Mouse (Mus musculus) heart, embryonic 11.5 days (tissue): ENCODE measurements at regions not wholly inside any gene's neighbourhood (a gene's known extent, or its start where the extent isn't known, plus 50 kb on each side); places are given as distances from the start of the nearest gene placed in this dataset.

Experiments
- ATAC-seq: fragments of 200-750 bp; cut with Nextera tagmentation; replicated peaks from 2 replicates; pipeline ENCODE4 v1.8.0; 2017; ENCODE audit warnings: moderate library complexity; ENCODE audit not compliant: insufficient number of reproducible peaks, low FRiP score, low TSS enrichment
- H3K27ac ChIP-seq: fragments of 300-500 bp; sonication (generic); 2 replicates; pipeline ENCODE4 v1.5.1; 2014; ENCODE audit warnings: mild to moderate bottlenecking, low read depth, low read length
- H3K27me3 ChIP-seq: fragments of 300-500 bp; sonication (generic); 2 replicates; pipeline ENCODE4 v1.6.1; 2014; ENCODE audit warnings: mild to moderate bottlenecking, low read length, mixed read lengths; ENCODE audit not compliant: control insufficient read depth, insufficient read depth
- H3K36me3 ChIP-seq: fragments of 300-500 bp; sonication (generic); 2 replicates; pipeline ENCODE4 v1.6.1; 2014; ENCODE audit warnings: mild to moderate bottlenecking, low read length, moderate library complexity, mixed read lengths; ENCODE audit not compliant: control insufficient read depth, insufficient read depth
- H3K4me1 ChIP-seq: fragments of 300-500 bp; sonication (generic); 2 replicates; pipeline ENCODE4 v1.6.1; 2014; ENCODE audit warnings: low read length; ENCODE audit not compliant: control insufficient read depth, insufficient read depth
- H3K4me2 ChIP-seq: fragments of 300-500 bp; sonication (generic); 2 replicates; pipeline ENCODE4 v1.6.1; 2014; ENCODE audit warnings: mild to moderate bottlenecking, moderate library complexity
- H3K4me3 ChIP-seq: fragments of 300-500 bp; sonication (generic); 2 replicates; pipeline ENCODE4 v1.5.1; 2014; ENCODE audit warnings: low read depth, low read length
- H3K9ac ChIP-seq: fragments of 300-500 bp; sonication (generic); 2 replicates; pipeline ENCODE4 v1.6.1; 2014; ENCODE audit warnings: mild to moderate bottlenecking, low read depth, low read length, moderate library complexity
- H3K9me3 ChIP-seq: fragments of 300-500 bp; sonication (generic); replicated peaks from 2 replicates; pipeline ENCODE4 v1.6.1; 2016; ENCODE audit warnings: low read length; ENCODE audit not compliant: control insufficient read depth
- WGBS: fragments of 180-500 bp; shearing (Covaris S2); extraction: QIAGEN DNeasy Blood & Tissue Kit; methylation state at CpG from one replicate; pipeline ENCODE4 v1.1.7; 2014; ENCODE audit not compliant: insufficient replicate concordance; 5-methylcytosine and 5-hydroxymethylcytosine counted together

DNA sequence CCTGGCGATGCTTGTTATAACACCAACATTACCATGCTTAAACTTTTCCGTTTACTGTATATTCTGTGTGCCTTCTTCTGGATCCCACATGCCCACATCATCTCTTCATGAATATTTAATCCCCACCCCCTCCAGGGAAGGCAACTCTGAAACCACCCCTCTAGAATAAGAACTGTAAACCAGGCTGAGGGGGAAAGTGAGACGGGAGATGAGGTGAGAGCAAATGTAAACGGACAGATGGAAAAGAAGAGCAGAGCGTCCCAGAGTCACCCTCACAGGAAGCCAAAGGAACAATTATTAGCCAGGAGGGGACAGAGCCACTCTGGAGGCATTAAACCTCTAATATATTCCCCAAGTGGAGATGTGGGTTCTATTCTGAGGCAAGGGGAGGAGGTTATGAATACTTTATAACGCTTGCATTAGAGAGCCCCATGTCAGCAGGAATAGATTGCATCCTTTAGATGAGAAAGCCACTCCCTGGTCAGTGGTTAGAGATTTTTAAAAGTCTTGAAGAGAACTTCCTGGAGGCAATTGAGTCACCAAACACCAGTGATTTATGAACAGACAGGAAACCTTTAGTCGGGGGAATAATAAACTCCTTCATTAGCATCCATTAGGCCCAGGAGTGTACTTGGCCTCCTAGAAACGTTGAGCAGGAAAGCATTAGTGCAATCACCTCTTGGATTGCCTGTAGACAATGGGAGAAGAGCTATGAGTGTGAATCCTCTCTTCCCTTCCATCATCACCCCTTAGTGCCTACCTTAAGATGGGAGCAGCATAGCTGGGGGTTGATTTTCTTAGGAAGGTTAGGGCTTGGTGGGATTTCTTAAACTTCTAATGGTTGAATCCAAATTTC is 220.1 kb downstream of the Elavl2 start:
- no peaks in the 10 kb centered on the region for H3K36me3 ChIP-seq
- no peak overlapping the region for H3K4me3 ChIP-seq
- no peak for ATAC-seq
- no peak overlapping the region for H3K9ac ChIP-seq
- no peaks in the 10 kb centered on the region for H3K27me3 ChIP-seq
- no peak overlapping the region for H3K27ac ChIP-seq
- H3K4me2 ChIP-seq: no peak overlapping the region
- 69% methylated on average over 8 of the region's 8 CpGs for WGBS
- no peaks in the 10 kb centered on the region for H3K9me3 ChIP-seq
- no peaks in the 10 kb centered on the region for H3K4me1 ChIP-seq

DNA sequence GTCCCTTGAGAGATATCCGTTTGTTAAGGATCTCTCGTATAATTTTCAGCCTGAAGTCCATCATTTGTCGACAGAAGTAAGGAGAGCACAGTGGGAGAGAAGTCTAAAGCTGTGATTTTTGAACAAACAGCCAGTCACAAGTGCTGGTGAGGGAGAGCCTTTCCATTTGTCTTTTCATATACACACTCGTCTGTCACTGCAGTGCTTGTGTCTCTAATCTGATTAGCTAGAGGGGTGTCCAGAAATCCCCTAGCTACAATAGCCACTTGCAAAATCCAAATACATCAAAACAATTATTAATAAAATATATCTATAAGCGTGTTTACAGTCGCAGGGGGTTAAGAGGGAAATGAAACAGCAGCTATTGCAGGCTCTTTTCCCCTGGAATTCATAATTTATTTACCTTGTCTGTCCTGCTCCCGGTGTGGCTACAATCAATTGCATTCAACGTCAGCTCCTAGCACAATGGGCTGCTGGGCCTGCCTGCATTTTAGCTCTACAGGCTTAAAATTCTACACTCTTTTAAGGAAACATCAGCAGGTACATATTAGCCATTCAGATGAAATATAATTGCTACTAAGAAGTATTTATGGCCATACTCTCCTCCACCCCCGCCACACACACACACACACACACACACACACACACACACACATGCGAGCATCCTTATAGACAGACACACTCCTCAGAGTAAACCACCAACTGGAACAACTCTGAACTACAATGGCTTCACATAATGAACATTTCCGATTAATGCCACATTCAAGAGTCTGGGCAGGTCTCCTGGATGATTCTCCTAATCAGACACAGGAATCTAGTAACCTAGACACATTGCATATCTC is 236.1 kb downstream of the Elavl2 start:
- ATAC-seq: no peak

DNA sequence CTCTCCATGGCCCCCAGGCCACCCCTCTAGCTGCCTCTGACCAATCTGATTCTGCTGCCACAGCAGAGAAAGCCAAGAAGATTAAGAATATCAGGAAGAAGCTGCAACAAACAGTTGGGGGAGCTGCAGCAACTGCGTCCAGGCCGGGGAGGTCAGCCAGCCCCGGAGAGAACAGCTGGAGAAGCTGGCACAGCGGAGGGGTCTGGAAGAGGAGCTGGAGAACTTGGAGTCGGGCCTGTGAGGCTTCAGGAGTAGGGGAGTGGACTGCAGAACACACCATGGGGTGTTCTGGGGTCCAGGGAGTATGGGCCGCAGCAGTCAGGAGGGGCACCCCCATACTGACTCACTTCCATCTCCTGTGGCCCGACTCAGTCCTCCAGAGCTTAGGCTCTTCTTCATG is 243.5 kb downstream of the Elavl2 start:
- no peak overlapping the region for H3K27ac ChIP-seq
- no peak overlapping the region for H3K9ac ChIP-seq
- no peaks in the 10 kb centered on the region for H3K9me3 ChIP-seq
- no peak overlapping the region for H3K4me2 ChIP-seq
- 52% methylated on average over 7 of the region's 7 CpGs for WGBS
- H3K36me3 ChIP-seq: no peaks in the 10 kb centered on the region
- ATAC-seq: no peak
- no peaks in the 10 kb centered on the region for H3K27me3 ChIP-seq
- H3K4me3 ChIP-seq: no peak overlapping the region
- no peaks in the 10 kb centered on the region for H3K4me1 ChIP-seq

More for the DNA sequence above, 236.1 kb downstream of the Elavl2 start:
- Histone ChIP-seq H3K36me3 (no peaks in the 10 kb centered on the region), H3K9ac (no peak overlapping the region), H3K4me2 (no peak overlapping the region), H3K9me3 (no peaks in the 10 kb centered on the region), H3K4me1 (no peaks in the 10 kb centered on the region), H3K27ac (no peak overlapping the region), H3K4me3 (no peak overlapping the region), H3K27me3 (no peaks in the 10 kb centered on the region)
- 67% methylated on average over 11 of the region's 11 CpGs for WGBS

DNA sequence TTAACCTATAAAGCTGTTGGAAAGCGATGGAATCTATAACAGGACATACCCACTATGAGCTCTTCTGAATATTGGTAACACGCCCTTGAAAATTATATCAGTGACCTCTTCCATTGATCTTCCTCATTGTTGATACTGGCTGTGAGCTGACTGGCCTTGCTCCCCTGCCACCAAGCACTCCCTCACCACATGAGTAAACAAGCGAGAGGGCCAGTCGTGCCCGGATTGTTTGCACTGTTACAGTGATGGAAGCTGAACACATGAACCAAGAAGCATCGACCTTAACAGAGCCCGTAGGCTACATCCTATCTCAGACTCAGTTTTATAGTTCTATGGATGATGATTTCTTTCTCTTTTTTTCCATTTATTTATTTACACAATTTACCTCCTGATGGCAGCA is 255.9 kb downstream of the Elavl2 start:
- Histone ChIP-seq H3K4me1 (no peaks in the 10 kb centered on the region), H3K9me3 (no peaks in the 10 kb centered on the region), H3K27ac (no peak overlapping the region), H3K9ac (no peak overlapping the region), H3K27me3 (no peaks in the 10 kb centered on the region), H3K36me3 (no peaks in the 10 kb centered on the region), H3K4me2 (no peak overlapping the region), H3K4me3 (no peak overlapping the region)
- WGBS: 68% methylated on average over 7 of the region's 7 CpGs
- no peak for ATAC-seq

DNA sequence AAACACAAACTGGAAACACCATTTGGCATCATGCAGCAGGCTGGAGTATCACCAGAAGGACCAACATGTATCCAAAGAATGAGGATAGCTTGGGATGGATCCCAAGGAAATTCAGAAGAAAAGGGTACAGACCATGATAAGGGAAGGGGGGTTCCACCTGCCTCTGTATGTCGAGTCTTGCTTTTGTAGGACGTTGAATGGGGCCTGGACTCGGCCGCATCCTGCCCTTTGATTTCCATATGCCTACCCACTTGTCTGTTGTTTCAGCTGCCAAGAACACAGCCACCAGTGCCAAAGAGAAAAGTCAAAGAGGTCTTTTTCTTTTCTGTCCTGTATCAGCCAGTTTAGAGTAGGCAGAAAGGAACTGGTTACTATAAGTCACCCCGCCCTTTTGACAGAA is 256.7 kb downstream of the Elavl2 start:
- no peak overlapping the region for H3K4me3 ChIP-seq
- no peaks in the 10 kb centered on the region for H3K36me3 ChIP-seq
- H3K9ac ChIP-seq: no peak overlapping the region
- H3K4me1 ChIP-seq: no peaks in the 10 kb centered on the region
- H3K27ac ChIP-seq: no peak overlapping the region
- WGBS: 71% methylated on average over 5 of the region's 5 CpGs
- no peak overlapping the region for H3K4me2 ChIP-seq
- H3K27me3 ChIP-seq: no peaks in the 10 kb centered on the region
- no peaks in the 10 kb centered on the region for H3K9me3 ChIP-seq
- ATAC-seq: no peak

DNA sequence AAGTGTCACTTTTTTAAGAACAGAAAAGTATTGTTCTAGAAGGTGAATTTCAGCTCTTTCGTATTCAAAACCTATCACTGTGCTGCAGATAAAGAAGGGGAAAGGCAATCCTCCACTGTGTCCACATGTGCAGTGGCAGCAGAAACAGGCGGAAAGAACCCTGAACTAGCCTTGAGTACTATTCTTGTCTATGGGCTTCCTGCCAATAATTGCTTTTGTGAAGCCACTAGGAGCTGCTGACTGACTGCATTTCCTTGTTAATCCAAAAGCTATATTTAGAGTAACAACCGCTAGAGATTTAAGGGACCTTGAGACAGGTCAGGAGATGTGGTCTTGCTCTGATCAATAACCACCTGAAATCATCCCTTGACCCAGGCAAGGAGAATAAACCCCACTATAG is 265.3 kb downstream of the Elavl2 start:
- no peaks in the 10 kb centered on the region for H3K9me3 ChIP-seq
- H3K4me3 ChIP-seq: no peak overlapping the region
- H3K9ac ChIP-seq: no peak overlapping the region
- H3K27ac ChIP-seq: no peak overlapping the region
- H3K4me1 ChIP-seq: peaks cover 3% of the 10 kb centered on the region; the same call in 1 of the 2 replicates
- H3K36me3 ChIP-seq: no peaks in the 10 kb centered on the region
- WGBS: 37% methylated on average over 3 of the region's 3 CpGs
- ATAC-seq: 0 out of 2 replicates have a peak, but pooled peaks have one; percentile 31
- no peaks in the 10 kb centered on the region for H3K27me3 ChIP-seq
- no peak overlapping the region for H3K4me2 ChIP-seq

DNA sequence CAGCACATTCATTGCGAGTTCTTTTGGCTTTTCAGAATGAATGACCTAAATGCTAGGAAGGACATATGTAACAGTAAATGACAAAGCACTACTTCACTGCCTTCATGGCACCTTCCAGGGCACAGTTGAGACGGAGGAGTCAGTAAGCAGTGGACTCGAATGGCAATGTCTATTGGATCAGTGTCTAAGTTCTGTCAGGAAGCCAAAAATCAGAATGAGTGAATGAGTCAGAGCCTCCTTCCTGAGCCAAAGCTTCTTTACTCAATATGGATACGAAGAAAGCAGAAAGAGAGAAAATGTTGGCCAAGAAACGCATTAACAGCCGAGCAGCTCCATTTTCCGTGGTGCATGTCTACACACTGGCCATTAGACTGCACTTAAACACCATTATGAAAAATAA is 268.3 kb downstream of the Elavl2 start:
- H3K4me2 ChIP-seq: no peak overlapping the region
- ATAC-seq: no peak
- no peak overlapping the region for H3K9ac ChIP-seq
- H3K27me3 ChIP-seq: no peaks in the 10 kb centered on the region
- H3K27ac ChIP-seq: no peak overlapping the region
- peaks cover 3% of the 10 kb centered on the region; the same call in 1 of the 2 replicates for H3K4me1 ChIP-seq
- no peaks in the 10 kb centered on the region for H3K9me3 ChIP-seq
- H3K36me3 ChIP-seq: no peaks in the 10 kb centered on the region
- 79% methylated on average over 7 of the region's 7 CpGs for WGBS
- no peak overlapping the region for H3K4me3 ChIP-seq

DNA sequence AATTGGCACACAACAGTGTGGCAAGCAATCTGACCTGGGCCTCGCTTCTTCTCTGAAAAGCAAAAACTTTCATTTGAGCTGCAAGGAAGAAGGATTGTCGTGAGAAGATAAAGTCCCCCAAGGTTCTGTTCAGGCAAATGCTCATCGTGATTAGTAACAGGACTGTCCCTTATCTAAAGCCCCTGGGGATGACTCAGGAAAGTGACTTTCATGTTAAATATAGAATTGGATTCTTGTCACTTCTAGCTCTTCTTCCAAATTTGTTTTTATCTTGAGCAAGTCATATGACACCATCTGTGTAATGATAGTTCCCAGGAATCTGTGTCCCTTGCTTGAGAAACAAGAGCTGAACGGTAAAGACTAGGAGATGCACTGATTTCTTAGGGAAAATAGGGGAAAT is 280.3 kb downstream of the Elavl2 start:
- no peaks in the 10 kb centered on the region for H3K36me3 ChIP-seq
- H3K9ac ChIP-seq: no peak overlapping the region
- ATAC-seq: no peak
- no peaks in the 10 kb centered on the region for H3K27me3 ChIP-seq
- 18% methylated on average over 4 of the region's 4 CpGs for WGBS
- H3K27ac ChIP-seq: no peak overlapping the region
- H3K4me1 ChIP-seq: no peaks in the 10 kb centered on the region
- H3K4me3 ChIP-seq: no peak overlapping the region
- no peaks in the 10 kb centered on the region for H3K9me3 ChIP-seq
- no peak overlapping the region for H3K4me2 ChIP-seq
